Mouse (Mus musculus) hindbrain, embryonic 14.5 days (tissue): ENCODE results near the gene Crk. TPM values are rescaled to one million over a fixed set of nuclear protein-coding genes. Genes with fewer than 3 reads are reported as not detected.

ENCODE experiments used
- ATAC-seq: fragments of 200-750 bp; cut with Nextera tagmentation; 2 replicates; pipeline ENCODE4 v1.8.0; 2017; ENCODE audit warnings: moderate number of reproducible peaks, mild to moderate bottlenecking, moderate TSS enrichment, moderate library complexity; ENCODE audit not compliant: low FRiP score
- DNase-seq: peaks from one replicate; pipeline ENCODE4 v3.0.0-alpha.2; 2015; ENCODE audit warnings: low spot score
- H3K27ac ChIP-seq: fragments of 300-500 bp; sonication (generic); 2 replicates; pipeline ENCODE4 v1.5.1; 2014; ENCODE audit warnings: mild to moderate bottlenecking, moderate library complexity
- H3K27me3 ChIP-seq: fragments of 300-500 bp; sonication (generic); 2 replicates; pipeline ENCODE4 v1.6.1; 2014; ENCODE audit warnings: mild to moderate bottlenecking, low read length, mixed read lengths; ENCODE audit not compliant: control insufficient read depth, insufficient read depth
- H3K36me3 ChIP-seq: fragments of 300-500 bp; sonication (generic); replicated peaks from 2 replicates; pipeline ENCODE4 v1.6.1; 2014; ENCODE audit not compliant: control insufficient read depth, insufficient read depth
- H3K4me1 ChIP-seq: fragments of 300-500 bp; sonication (generic); replicated peaks from 2 replicates; pipeline ENCODE4 v1.6.1; 2014; ENCODE audit warnings: antibody characterized with exemption, low read length, mixed read lengths; ENCODE audit not compliant: control insufficient read depth, insufficient read depth
- H3K4me2 ChIP-seq: fragments of 300-500 bp; sonication (generic); replicated peaks from 2 replicates; pipeline ENCODE4 v1.6.1; 2014; ENCODE audit warnings: mild to moderate bottlenecking, moderate library complexity
- H3K4me3 ChIP-seq: fragments of 300-500 bp; sonication (generic); replicated peaks from 2 replicates; pipeline ENCODE4 v1.5.1; 2014; ENCODE audit warnings: mild to moderate bottlenecking, low read length
- H3K9ac ChIP-seq: fragments of 300-500 bp; sonication (generic); 2 replicates; pipeline ENCODE4 v1.6.1; 2014
- H3K9me3 ChIP-seq: fragments of 300-500 bp; sonication (generic); 2 replicates; pipeline ENCODE4 v1.6.1; 2016; ENCODE audit warnings: low read length; ENCODE audit not compliant: control insufficient read depth
- WGBS: fragments of 180-500 bp; shearing (Covaris S2); extraction: QIAGEN DNeasy Blood & Tissue Kit; methylation state at CpG from one replicate; pipeline ENCODE4 v1.1.7; 2014; 5-methylcytosine and 5-hydroxymethylcytosine counted together
- polyA plus RNA-seq: library from polyadenylated mRNA; unstranded; fragments of >200 nt; fragmentation: Nextera tagmentation; extraction: Ambion mirVana; gene quantifications from 2 replicates; pipeline ENCODE4 v1.2.1, GENCODE M21; 2014

Gene Crk
- polyA plus RNA-seq, 1 experiment from 2014 or later, result 102 TPM

DNA sequence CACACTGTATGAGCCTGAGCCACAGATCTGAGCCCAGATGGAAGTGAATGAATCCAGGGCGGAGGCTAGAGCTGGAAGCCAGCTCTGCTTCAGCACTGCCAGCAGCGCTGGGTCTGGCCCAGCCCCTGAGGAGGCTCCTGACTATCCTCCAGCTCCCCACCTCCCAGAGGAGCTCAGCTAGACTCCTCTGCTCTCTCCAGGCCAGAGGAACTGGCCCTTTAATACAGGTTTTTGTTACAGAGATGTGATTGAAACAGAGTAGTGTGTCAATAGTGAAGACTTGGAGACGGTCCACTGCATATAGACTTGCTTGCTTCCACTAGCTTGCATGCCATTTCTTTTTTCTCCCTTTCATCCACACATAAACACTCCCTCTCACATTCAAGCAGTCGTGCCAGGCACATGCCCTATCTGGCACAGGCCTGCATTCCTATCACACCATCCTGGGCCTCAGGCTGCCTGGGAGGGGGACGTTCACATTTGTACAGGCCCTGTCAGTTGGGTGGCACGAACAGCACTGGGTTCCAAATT is 31.3 kb upstream of the Crk start:
- H3K27ac ChIP-seq, result no peak overlapping the region

DNA sequence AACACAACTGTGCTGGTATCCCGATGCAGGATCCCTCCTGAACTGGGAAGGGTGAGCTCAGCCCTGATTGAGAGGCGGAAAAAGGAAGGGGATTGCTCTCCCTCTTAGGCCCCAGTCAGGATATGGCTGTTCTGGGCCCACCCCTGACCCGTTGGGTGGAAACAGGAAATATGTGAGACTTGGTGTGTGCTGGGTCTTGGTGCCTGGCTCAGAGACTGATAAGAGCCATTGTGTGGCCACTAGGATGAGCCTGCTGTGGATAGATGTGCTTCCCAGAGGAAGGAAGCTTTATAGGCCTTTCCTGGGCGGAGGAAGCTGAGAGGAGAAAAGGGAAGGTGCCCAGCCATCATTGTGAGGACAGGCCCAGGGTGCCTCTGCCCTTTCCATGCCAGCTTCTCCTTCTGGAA is 29.9 kb upstream of the Crk start:
- Histone ChIP-seq H3K9me3 (no peaks in the 10 kb centered on the region), H3K36me3 (peaks cover 4% of the 10 kb centered on the region), H3K9ac (no peak overlapping the region), H3K4me3 (no peak overlapping the region), H3K4me2 (no peak overlapping the region), H3K4me1 (peaks cover 14% of the 10 kb centered on the region; the same call in 1 of the 2 replicates), H3K27me3 (peaks cover 15% of the 10 kb centered on the region), H3K27ac (no peak overlapping the region)
- no peak for DNase-seq
- WGBS, result 77% methylated on average over 4 of the region's 4 CpGs
- ATAC-seq, result no peak

More for the DNA sequence above, 31.3 kb upstream of the Crk start:
- Histone ChIP-seq H3K27me3 (0 out of 2 replicates have a peak, but pooled peaks cover 1% of the 10 kb centered on the region), H3K4me2 (no peak overlapping the region), H3K4me1 (0 out of 2 replicates have a peak, but pooled peaks cover 4% of the 10 kb centered on the region), H3K36me3 (peaks cover 8% of the 10 kb centered on the region), H3K9me3 (no peaks in the 10 kb centered on the region), H3K9ac (no peak overlapping the region), H3K4me3 (no peak overlapping the region)
- 59% methylated on average over 6 of the region's 6 CpGs for WGBS
- ATAC-seq, result peak; percentile 69
- no peak for DNase-seq

DNA sequence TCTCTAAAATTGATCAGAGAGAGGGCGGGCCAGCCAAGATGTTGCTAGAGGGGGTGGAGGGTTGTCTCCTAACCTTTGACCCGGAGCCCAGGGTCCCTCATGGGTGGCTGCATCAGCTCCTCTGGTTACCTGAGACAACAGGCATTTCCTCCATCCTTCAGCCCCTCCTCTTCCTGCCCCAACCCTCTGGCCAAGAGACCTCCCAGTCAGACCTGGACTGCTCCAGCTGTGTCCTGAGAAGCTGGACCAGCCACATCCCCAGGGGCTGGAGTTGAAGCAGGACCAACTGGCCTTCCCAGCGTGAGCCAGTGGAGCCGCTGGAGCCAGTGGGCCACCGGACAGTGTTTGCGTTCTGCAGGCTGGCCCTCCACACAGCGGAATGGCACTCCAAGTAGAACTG is 28.7 kb upstream of the Crk start, which contains the start of gene Myo1c:
Gene Myo1c (plus strand): TSS at position 194 of the 400 bp plus-strand sequence.
- no peaks in the 10 kb centered on the region for H3K9me3 ChIP-seq
- ATAC-seq (no peak), DNase-seq (no peak)
- no peak within 1 kb of the TSS for H3K27ac ChIP-seq
- H3K9ac ChIP-seq, result peak within 1 kb of the TSS; percentile 73
- H3K4me3 ChIP-seq, result peak within 1 kb of the TSS; percentile 49
- peak within 1 kb of the TSS; percentile 79 for H3K4me2 ChIP-seq
- H3K4me1 ChIP-seq, result peaks cover 18% of the 10 kb centered on the region; the same call in 1 of the 2 replicates
- H3K36me3 ChIP-seq, result no peaks in the 10 kb centered on the region
- WGBS, result 82% methylated on average over 7 of the region's 7 CpGs
- peaks cover 26% of the 10 kb centered on the region for H3K27me3 ChIP-seq

DNA sequence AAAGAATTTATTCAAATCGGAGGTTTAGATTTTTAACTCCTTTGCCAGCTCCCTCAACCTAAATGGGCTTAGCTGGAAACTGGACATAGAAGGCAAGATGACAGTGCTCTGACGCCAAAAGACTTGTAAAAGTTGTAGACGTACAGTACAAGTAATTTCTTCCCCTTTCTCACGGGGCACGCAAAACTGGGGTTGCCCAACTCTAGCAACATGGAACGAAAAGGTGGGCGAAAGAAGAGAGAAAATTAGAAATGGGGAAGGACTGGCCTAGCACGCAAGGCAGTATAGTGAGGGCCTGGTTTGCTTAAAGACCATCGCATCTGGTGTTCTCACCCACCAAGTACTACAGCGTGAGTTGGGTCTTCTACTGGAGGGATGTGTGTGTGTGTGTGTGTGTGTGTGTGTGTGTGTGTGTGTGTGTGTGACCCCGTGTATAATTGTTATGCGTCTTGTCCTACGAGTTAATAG is 28.1 kb upstream of the Crk start:
- peak overlapping the region; percentile 49 for H3K4me3 ChIP-seq
- ATAC-seq, result no peak
- peaks cover 19% of the 10 kb centered on the region; the same call in 1 of the 2 replicates for H3K4me1 ChIP-seq
- no peak overlapping the region for H3K27ac ChIP-seq
- no peaks in the 10 kb centered on the region for H3K36me3 ChIP-seq
- DNase-seq, result no peak
- peak overlapping the region; percentile 79 for H3K4me2 ChIP-seq
- WGBS, result 47% methylated on average over 13 of the region's 13 CpGs
- H3K9me3 ChIP-seq, result no peaks in the 10 kb centered on the region
- H3K27me3 ChIP-seq, result peaks cover 27% of the 10 kb centered on the region
- H3K9ac ChIP-seq, result peak overlapping the region; percentile 73

DNA sequence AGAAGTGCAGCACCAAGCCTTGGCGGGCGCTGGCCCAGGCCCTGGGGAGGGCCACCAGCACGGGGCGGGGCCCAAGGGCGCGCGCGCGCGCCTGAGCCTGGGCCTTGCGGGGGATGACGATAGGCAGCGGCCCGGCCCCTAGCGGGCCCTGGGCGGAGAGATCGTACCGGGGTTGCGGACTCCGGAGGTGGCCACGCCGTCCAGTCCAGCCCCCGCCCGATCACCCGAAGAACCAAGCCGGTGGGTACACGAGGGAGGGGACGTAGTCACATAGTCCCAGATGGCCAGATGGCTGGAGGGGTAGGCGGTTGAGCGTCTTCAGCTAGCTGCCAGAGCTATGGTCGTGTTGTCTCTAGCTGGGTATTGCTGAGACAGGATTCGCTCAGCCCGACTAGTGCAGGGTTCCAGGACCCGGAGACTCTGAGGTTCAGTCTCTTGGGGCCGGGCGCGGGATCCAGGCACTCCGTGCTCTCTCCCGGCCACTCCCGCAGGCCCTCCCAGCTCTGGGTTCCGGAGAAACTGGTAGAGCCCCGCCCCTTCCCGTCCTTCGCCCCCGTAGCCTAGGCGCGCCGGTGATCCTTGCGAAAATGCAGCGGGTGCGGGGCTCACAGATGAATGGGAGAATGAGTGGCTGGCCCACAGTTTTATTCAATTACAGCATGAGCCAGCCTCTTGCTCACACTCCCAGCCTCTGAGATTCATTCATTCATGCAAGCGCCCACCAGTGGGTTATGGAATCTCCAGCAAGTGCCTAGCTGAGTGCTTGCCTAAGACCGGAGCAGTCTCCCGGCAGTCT is 27.4 kb upstream of the Crk start:
- Histone ChIP-seq H3K27ac (no peak overlapping the region), H3K9me3 (no peaks in the 10 kb centered on the region), H3K4me3 (peak overlapping the region; percentile 49), H3K9ac (peak overlapping the region; percentile 73), H3K27me3 (peaks cover 34% of the 10 kb centered on the region), H3K36me3 (no peaks in the 10 kb centered on the region), H3K4me1 (peaks cover 22% of the 10 kb centered on the region; the same call in 1 of the 2 replicates), H3K4me2 (peak overlapping the region; percentile 79)
- ATAC-seq (peak; percentile 46), DNase-seq (peak; percentile 55)
- under 1% methylated on average over 54 of the region's 54 CpGs for WGBS

DNA sequence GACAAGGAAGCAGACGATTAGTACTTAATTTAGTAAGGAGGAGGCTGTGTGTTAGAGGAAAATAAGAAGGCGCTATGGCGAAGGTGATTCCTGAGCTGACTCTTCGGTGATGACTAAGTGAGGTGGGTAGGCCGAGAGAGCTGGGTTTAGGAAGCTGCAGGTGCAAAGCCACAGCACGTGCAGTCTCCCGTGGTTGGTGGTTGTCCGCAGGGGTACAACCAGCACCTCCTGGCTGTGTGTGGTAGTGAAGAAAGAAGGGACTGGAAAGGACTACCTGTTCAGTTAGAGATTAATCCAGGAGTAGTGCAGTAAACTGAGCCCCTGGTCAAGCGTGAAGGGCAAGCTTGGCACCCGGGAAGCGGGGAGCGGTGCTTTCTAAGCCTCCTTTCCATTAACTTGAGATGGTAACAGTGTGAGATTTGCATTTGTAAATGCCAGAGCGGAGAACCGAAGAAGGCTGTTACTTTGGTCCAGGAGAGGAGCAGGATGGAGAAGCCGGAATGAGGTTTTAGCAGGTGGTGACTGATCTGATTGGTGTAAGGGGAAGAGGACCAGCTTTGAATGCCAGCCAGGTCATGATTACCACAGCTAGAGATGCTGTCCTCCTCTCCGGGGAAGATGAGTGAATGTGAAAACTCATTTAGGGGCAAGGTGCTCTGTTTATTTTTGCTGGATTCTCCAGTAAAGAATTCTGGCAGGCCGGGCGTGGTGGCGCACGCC is 26.7 kb upstream of the Crk start:
- peak overlapping the region; percentile 79 for H3K4me2 ChIP-seq
- H3K27me3 ChIP-seq, result peaks cover 37% of the 10 kb centered on the region
- no peak overlapping the region for H3K27ac ChIP-seq
- no peaks in the 10 kb centered on the region for H3K36me3 ChIP-seq
- DNase-seq (no peak), ATAC-seq (no peak)
- 17% methylated on average over 20 of the region's 20 CpGs for WGBS
- peak overlapping the region; percentile 73; the same call in 1 of the 2 replicates for H3K9ac ChIP-seq
- peak overlapping the region; percentile 49 for H3K4me3 ChIP-seq
- H3K9me3 ChIP-seq, result no peaks in the 10 kb centered on the region
- peaks cover 19% of the 10 kb centered on the region; the same call in 1 of the 2 replicates for H3K4me1 ChIP-seq

DNA sequence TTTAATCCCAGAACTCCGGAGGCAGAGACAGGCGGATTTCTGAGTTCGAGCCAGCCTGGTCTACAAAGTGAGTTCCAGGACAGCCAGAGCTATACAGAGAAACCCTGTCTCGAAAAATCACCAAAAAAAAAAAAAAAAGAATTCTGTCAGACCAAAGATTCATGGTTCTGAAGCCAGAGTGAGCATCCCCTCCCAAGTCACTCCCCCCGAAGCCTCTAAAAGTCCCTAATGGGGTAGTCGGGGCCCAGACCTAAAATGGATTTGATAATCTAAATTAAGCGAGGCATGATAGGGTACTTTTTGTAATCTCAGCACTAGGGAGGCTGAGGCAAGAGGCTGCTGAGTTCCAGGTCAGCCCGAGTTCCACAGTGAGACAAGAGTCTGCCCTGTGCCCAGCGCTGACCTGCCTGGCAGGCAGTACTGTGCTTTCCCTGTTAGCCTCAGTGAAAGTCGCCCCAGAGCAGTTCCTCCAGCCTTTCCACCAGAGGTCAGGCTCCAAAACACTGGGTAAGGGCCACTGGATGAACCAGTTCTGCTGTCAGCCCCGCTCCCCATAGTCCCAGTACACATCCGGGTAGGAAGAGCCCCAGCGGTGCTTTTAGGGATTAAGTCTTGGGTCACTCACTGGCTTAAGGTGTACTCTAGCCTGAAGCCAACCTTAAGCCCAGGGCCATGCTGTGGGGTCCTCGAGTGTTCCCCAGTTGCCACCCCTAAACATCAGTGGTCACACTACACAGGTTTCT is 25.9 kb upstream of the Crk start:
- H3K4me3 ChIP-seq, result peak overlapping the region; percentile 43; the same call in 1 of the 2 replicates

DNA sequence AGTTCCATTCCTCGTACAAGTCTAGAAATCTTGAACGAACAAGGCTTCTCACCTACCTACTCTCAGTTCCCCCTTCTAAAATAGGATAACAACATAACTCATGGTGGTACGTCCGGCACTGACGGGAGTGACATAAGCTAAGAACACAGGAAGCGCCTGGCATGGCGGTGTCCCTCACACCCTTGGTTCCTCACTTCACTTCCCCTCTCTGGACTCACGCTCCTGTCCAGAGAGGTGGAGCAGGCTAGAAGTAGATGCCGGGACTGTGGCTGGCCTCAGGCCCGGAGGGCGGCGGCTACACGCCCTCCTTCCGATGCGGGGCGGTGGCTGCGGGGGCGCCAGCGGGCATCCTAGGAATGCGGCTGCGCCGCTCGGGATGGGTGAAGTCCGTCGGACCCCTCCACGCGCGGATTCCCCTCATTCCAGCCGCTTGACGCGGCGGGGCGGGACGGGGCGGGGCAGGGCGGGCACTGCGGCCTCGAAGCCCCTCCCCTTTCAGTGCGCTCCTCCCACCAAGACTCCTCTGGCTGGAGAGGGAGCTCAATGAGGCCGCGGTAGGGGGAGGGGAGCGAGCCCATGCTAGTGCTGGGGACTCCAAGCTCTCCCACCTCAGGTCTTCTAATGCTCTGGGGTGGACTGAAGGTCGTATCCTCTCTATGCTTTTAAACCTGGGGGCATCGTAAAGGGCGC is 25.1 kb upstream of the Crk start:
- 1% methylated on average over 39 of the region's 45 CpGs for WGBS

More for the DNA sequence above, 25.9 kb upstream of the Crk start:
- Histone ChIP-seq H3K9me3 (no peaks in the 10 kb centered on the region), H3K27ac (no peak overlapping the region), H3K27me3 (peaks cover 37% of the 10 kb centered on the region), H3K9ac (no peak overlapping the region; the same call in 1 of the 2 replicates), H3K36me3 (no peaks in the 10 kb centered on the region), H3K4me1 (peaks cover 19% of the 10 kb centered on the region; the same call in 1 of the 2 replicates), H3K4me2 (peak overlapping the region; percentile 73)
- ATAC-seq (no peak), DNase-seq (no peak)
- WGBS, result 28% methylated on average over 14 of the region's 14 CpGs

More for the DNA sequence above, 25.1 kb upstream of the Crk start:
- Histone ChIP-seq H3K4me3 (peak overlapping the region; percentile 43), H3K27ac (no peak overlapping the region), H3K9me3 (no peaks in the 10 kb centered on the region), H3K9ac (peak overlapping the region; percentile 52), H3K4me1 (peaks cover 19% of the 10 kb centered on the region; the same call in 1 of the 2 replicates), H3K4me2 (peak overlapping the region; percentile 73), H3K36me3 (no peaks in the 10 kb centered on the region), H3K27me3 (peaks cover 37% of the 10 kb centered on the region)
- ATAC-seq (peak; percentile 32), DNase-seq (peak; percentile 60)
